Mouse (Mus musculus): Measurements from ENCODE around the gene Nkg7. TPM values are rescaled to one million over a fixed set of nuclear protein-coding genes. Genes with fewer than 3 reads are reported as not detected.

Gene Nkg7
- polyA plus RNA-seq, 1 experiment from 2014 or later, result not detected

GRCm38 (mm10) chr7:43476376-43476775 lies 39.5 kb downstream of the Nkg7 start:
- Histone ChIP-seq H3K4me1 (peaks cover 22% of the 10 kb centered on the region), H3K4me2 (no peak overlapping the region), H3K4me3 (no peak overlapping the region), H3K27me3 (peaks cover 32% of the 10 kb centered on the region), H3K9me3 (replicated peaks) (no peaks in the 10 kb centered on the region), H3K36me3 (ENCODE audit: poor library complexity, severe bottlenecking) (peaks cover 39% of the 10 kb centered on the region), H3K9ac (no peak overlapping the region), H3K27ac (no peak overlapping the region)
- WGBS, result 4% methylated on average over 13 of the region's 13 CpGs
- no peak for ATAC-seq

- Histone ChIP-seq H3K4me2 (no peak overlapping the region), H3K4me1 (peaks cover 36% of the 10 kb centered on the region), H3K27ac (no peak overlapping the region), H3K4me3 (no peak overlapping the region), H3K36me3 (ENCODE audit: poor library complexity, severe bottlenecking) (peaks cover 8% of the 10 kb centered on the region), H3K27me3 (peaks cover 26% of the 10 kb centered on the region), H3K9ac (no peak overlapping the region), H3K9me3 (replicated peaks) (no peaks in the 10 kb centered on the region)
- ATAC-seq, result no peak
- 72% methylated on average over 3 of the region's 3 CpGs for WGBS
Measured at GRCm38 (mm10) chr7:43481191-43481590, 44.3 kb downstream of the Nkg7 start.

GRCm38 (mm10) chr7:43482090-43482716 lies 45.3 kb downstream of the Nkg7 start:
- no peak overlapping the region for H3K9ac ChIP-seq
- peaks cover 8% of the 10 kb centered on the region for H3K36me3 ChIP-seq (ENCODE audit: poor library complexity, severe bottlenecking)
- no peak overlapping the region for H3K4me2 ChIP-seq
- H3K9me3 ChIP-seq (replicated peaks), result no peaks in the 10 kb centered on the region
- WGBS, result 34% methylated on average over 8 of the region's 8 CpGs
- peak; percentile 72 for ATAC-seq
- H3K27ac ChIP-seq, result no peak overlapping the region
- peaks cover 16% of the 10 kb centered on the region for H3K27me3 ChIP-seq
- H3K4me3 ChIP-seq, result no peak overlapping the region
- H3K4me1 ChIP-seq, result peaks cover 31% of the 10 kb centered on the region

- H3K36me3 ChIP-seq (ENCODE audit: poor library complexity, severe bottlenecking), result peaks cover 8% of the 10 kb centered on the region
- no peak overlapping the region for H3K9ac ChIP-seq
- ATAC-seq, result no peak
- WGBS, result 28% methylated on average over 10 of the region's 10 CpGs
- H3K9me3 ChIP-seq (replicated peaks), result no peaks in the 10 kb centered on the region
- no peak overlapping the region for H3K4me3 ChIP-seq
- H3K4me2 ChIP-seq, result no peak overlapping the region
- no peak overlapping the region for H3K27ac ChIP-seq
- H3K27me3 ChIP-seq, result 0 out of 2 replicates have a peak, but pooled peaks cover 5% of the 10 kb centered on the region
- peaks cover 25% of the 10 kb centered on the region for H3K4me1 ChIP-seq
Measured at GRCm38 (mm10) chr7:43483236-43483635, 46.4 kb downstream of the Nkg7 start.

Small RNA genes within 50 kb of the gene (microRNA-seq; reads per million reads assigned to microRNA genes)
- gene Mir7051, result 0.80 reads per million

Other genes with a start within 250 kb of the Nkg7 start
- gene Zfp715, start 123.8 kb upstream of the Nkg7 start, polyA plus RNA-seq (2015; fragmentation: Nextera tagmentation; extraction: Ambion mirVana), result 13.7 and 15.6 TPM in 2 replicates
- not detected in 2 replicates for gene Siglecf, start 85.7 kb upstream of the Nkg7 start, polyA plus RNA-seq (2015; fragmentation: Nextera tagmentation; extraction: Ambion mirVana)
- gene Siglecg, start 28.9 kb upstream of the Nkg7 start, polyA plus RNA-seq (2015; fragmentation: Nextera tagmentation; extraction: Ambion mirVana), result not detected in 2 replicates
- gene Lim2, start 9.4 kb upstream of the Nkg7 start, polyA plus RNA-seq (2015; fragmentation: Nextera tagmentation; extraction: Ambion mirVana), result not detected in 2 replicates
- gene Cldnd2, start 3.7 kb downstream of the Nkg7 start, polyA plus RNA-seq (2015; fragmentation: Nextera tagmentation; extraction: Ambion mirVana), result not detected in 2 replicates
- gene Etfb, start 7.0 kb downstream of the Nkg7 start, polyA plus RNA-seq (2015; fragmentation: Nextera tagmentation; extraction: Ambion mirVana), result 152 and 167 TPM in 2 replicates
- 0.26 and 0.47 TPM in 2 replicates for gene Gm45233, start 7.1 kb downstream of the Nkg7 start, polyA plus RNA-seq (2015; fragmentation: Nextera tagmentation; extraction: Ambion mirVana)
- gene Vsig10l, start 26.1 kb downstream of the Nkg7 start, polyA plus RNA-seq (2015; fragmentation: Nextera tagmentation; extraction: Ambion mirVana), result 4.2 and 4.9 TPM in 2 replicates
- 3.7 and 4.9 TPM in 2 replicates for gene Iglon5, start 53.0 kb downstream of the Nkg7 start, polyA plus RNA-seq (2015; fragmentation: Nextera tagmentation; extraction: Ambion mirVana)
- not detected in 2 replicates for gene 4931406B18Rik, start 68.9 kb downstream of the Nkg7 start, polyA plus RNA-seq (2015; fragmentation: Nextera tagmentation; extraction: Ambion mirVana)
- 0.57 and 1.5 TPM in 2 replicates for gene Cd33, start 107.4 kb downstream of the Nkg7 start, polyA plus RNA-seq (2015; fragmentation: Nextera tagmentation; extraction: Ambion mirVana)
- 8.8 and 9.4 TPM in 2 replicates for gene Zfp658, start 125.2 kb downstream of the Nkg7 start, polyA plus RNA-seq (2015; fragmentation: Nextera tagmentation; extraction: Ambion mirVana)
- 13.2 and 16.0 TPM in 2 replicates for gene Zfp719, start 142.5 kb downstream of the Nkg7 start, polyA plus RNA-seq (2015; fragmentation: Nextera tagmentation; extraction: Ambion mirVana)
- gene Zfp819, start 170.1 kb downstream of the Nkg7 start, polyA plus RNA-seq (2015; fragmentation: Nextera tagmentation; extraction: Ambion mirVana), result 0.37 and 0.67 TPM in 2 replicates
- not detected in 2 replicates for gene Ceacam18, start 197.6 kb downstream of the Nkg7 start, polyA plus RNA-seq (2015; fragmentation: Nextera tagmentation; extraction: Ambion mirVana)
- gene Siglece, start 223.1 kb downstream of the Nkg7 start, polyA plus RNA-seq (2015; fragmentation: Nextera tagmentation; extraction: Ambion mirVana), result 0.17 and 0.28 TPM in 2 replicates
- 20.2 and 23.1 TPM in 2 replicates for gene Ctu1, start 234.9 kb downstream of the Nkg7 start, polyA plus RNA-seq (2015; fragmentation: Nextera tagmentation; extraction: Ambion mirVana)